Mouse (Mus musculus): ENCODE measurements around the gene Them7.

DNA sequence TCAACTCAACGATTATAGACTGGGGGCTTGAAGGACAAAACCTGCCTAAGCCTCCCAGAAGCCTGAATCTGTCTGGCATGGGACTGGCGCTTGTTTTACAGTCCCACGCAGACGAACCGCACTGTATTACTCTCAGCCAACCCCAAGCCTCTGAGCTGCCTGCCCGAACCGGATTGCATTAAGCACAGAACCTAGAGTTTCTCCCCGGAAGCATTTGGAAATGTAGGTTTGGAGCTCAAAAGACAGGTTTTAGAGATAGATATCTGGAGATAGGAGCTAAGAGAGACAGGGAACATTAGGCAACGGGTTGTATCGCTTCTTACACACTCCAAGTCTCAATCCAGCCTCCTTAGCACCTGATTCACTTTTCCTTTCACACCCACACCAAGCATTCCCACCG is 149.5 kb downstream of the Them7 start:
- TF ChIP-seq CTCF (IDR thresholded peaks at IDR 0.05; ENCODE audit: low read depth, low read length) (no peak), POLR2A (IDR thresholded peaks at IDR 0.05; ENCODE audit: insufficient read depth, low read length) (no peak), EP300 (IDR thresholded peaks at IDR 0.05; ENCODE audit: insufficient read depth, low read depth, low read length) (no peak)

All from ES-Bruce4 (cell line).